Mouse (Mus musculus) right cerebral cortex, postnatal 4 days (tissue): ENCODE data around the gene Psmd3.
"Not testable (repeated sequence)": the region's sequence is repeated elsewhere in the genome, so short reads cannot be mapped to it uniquely, and the experiment has no call there.

ENCODE experiments used
- DNase-seq: peaks from one replicate; pipeline ENCODE4 v3.0.0-alpha.2; 2022

Gene Psmd3

DNA sequence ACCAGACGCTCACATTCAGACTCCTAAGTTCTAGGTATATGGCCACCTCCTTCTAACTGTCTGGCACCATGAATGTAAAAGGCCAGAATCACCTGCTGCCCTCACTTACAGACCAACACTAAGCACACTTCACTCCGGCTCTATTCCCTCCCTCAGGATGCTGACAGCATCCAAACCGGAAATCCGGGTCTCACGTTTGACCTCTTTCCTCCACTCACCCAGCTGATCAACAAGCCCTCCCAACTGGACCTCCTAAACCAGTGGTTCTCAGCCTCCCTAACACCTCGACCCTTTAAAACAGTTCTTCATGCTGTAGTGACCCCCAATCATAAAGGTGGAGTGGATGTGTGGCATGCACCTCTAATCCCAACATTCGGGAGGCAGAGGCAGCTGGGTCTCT, 40.7 kb downstream of the Psmd3 start:
- no peak for DNase-seq

DNA sequence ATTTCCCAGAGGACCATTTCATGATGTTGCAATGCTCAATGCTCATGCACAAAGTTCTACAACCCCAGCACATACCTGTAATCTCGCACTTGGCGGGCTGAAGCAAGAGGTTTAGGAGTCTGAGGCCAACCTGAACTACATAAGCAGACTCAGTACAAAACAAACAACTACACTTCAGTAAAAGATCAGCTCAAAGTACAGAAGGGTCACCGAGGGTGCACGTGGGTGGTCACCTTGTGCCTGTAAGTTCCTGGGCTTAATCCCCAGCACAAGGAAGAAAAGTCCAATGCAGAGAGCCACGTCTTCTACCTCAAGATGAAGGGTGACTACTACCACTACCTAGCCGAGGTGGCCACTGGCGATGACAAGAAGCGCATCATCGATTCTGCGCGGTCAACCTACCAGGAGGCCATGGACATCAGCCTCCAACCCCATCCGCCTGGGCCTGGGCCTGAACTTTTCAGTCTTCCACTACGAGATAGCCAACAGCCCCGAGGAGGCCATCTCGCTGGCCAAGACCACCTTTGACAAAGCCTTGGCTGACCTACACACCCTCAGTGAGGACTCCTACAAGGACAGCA, 43.7 kb downstream of the Psmd3 start:
- DNase-seq: no peak

DNA sequence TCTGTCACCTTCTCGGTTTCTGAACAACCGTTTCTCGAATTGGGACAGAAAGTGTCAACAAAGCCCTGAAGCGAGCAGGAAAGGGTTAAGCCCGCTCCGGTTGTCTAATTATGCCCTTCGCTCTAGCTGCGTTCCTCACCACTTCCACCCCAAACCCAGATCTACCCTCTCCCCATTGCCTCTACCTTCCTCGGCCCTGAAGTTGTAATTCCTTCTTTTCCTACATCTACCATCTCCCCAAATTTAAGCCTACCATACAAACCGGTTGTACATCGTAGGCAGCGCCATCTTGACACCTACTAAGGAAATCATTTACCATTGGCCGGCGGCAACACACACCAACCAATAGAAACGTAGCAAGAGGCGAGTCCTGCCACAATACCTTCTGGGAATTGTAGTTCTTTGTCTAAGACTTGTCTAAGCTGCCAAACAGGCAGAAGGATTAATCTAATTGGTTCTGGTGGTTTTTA, 46.8 kb downstream of the Psmd3 start, which contains the start of gene Med24:
Med24 (minus strand) TSS at position 317 of the 470 bp plus-strand sequence.
- peak; percentile 71 for DNase-seq

DNA sequence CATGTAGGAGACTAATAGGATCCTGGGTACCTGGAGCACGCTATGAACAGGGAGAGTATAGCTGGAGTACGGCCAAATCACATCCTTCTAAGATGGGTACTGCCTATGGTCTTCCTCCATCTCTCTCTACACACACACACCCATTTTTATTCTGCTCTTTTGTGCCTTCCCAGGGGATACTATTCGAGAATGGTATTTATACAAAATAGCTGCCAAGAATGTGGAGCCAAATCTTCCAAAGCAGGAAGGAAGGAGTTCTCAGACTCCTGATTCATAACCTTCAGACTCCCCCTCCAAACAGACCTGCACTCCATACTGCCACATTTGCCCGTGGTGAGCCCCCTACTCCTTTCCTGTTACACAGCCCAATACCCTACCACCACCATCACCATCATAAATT, 48.4 kb downstream of the Psmd3 start:
- no peak for DNase-seq

DNA sequence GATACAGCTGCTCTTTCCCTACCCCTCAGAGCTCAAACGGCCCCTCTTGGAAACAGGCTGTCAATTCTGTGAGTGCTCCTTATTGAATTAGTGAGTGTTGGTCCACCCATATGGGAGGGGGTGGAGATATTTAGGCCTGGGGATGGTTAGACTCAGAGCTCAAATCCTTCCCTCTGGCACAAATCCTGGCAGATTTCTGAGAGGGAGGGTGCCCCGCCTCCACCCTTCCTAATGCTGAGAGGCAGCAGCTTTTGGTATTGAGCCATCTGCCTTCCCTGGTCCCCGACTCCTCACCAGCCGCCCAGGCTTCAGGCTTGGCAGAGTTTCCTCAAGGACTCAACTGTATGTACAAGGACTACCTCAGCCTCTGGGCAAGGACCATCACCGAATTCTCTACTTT, 48.8 kb downstream of the Psmd3 start:
- DNase-seq: no peak

DNA sequence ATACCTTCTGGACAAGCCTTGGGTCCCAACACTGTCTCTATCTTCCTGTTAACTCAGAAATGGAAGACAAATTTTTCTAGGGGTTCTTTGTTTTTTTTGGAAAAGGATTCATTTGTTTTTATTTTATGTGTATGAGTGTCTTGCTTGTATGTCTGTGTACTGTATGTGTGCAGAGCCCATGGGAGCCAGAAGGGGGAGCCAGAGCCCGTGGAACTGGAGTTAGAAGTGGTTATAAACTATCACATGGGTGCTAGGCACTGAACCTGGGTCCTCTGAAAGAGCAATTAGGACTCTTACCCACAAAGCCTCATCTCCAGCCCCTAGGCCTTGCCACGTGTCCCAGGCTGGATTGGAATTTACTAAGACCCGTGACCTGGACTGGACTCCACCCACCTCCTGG, 51.7 kb downstream of the Psmd3 start:
- DNase-seq: no peak

DNA sequence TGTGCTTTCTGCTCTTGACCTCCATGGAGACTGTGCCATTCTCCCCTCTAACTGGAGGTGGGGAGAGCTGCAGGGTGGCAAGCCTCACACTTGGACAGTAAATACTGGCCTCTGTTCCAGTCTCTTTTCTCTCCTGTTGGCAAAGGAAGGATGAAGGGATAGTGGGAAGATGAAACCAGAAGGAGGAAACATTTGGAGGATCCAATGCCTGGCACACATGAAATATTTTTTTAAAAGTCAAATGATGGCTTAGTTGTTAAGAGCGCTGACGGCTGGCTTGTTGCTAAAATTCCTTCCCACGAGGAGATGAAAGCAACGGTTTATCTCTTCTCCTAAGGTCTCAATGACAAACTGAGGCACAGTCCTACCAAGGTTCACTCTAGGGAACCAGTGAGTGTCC, 52.8 kb downstream of the Psmd3 start:
- DNase-seq: no peak

DNA sequence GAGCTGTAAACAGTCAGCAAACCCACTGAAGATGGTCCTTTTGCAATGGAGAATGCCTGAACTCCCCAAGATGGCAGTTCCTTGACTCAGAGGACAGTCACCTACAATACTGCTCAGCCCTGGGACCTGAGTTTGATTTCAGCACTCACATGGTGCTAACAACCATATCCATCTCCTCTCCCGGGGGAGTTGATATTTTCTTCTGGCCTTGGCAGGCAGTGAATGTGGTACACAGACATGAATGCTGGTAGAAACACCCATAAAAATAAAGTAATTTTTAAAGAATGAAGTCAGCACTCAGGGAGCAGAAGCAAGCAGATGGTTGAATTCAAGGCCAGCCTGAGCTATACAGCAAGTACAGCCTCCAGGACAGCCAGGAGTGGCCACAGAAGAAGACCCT, 53.8 kb downstream of the Psmd3 start:
- no peak for DNase-seq

DNA sequence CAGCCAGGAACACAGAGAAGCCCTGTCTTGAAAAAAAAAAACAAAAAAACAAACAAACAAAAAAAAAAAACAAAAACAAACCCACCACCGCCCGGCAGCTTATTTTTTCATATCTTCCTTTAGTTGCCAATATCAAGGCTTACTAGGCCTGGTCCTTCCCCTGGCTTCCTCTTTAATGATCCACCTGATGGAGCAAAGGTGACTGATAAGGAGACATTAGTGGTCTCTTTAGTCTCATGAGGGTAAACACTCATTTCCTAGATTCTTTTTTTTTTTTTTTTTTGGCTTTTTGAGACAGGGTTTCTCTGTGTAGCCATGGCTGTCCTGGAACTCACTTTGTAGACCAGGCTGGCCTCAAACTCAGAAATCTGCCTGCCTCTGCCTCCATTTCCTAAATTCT, 54.9 kb downstream of the Psmd3 start:
- DNase-seq: not testable (repeated sequence)

DNA sequence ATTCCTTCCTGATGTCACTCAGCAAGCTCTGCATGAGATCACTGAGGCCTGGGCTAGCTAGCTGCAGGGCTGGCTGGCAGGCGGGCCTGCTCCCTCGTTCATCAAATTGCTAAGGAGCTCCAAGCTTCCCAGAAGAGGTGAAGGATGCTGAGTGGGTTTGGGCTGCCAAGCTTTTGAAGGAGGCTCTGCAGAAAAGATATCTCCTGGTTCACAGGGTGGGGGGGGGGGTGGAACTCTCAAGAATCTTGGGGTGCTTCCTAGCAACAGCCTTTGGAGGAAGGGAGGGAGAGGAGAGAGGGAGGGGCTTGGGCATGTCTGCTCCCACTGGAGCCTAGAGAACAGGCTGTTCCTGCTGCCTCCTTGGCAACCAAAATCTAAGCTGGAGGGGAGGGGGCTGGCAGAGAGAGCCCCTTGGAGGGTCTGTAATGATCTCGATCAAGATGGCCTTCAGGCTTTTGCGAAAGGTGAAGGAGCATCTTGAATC, 56.1 kb downstream of the Psmd3 start:
- no peak for DNase-seq

DNA sequence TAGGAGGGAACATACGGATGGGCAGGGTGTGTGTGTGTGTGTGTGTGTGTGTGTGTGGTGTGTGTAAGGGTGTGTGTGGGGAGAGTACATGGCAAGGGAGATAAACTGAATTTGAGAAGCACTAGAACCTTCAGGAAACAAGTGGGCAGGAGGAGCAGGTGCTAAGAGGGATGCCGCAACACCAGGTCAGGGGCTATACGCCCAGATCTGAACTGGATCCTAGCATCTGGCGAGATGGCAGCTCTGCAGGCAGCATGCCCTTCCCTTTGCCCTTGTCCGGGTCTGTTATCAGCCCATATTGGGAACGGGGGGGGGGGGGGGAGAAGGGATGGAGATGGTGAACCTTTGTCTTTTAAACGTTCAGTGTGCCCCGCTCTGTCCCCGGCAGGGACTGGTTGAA, 56.6 kb downstream of the Psmd3 start:
- DNase-seq: no peak

DNA sequence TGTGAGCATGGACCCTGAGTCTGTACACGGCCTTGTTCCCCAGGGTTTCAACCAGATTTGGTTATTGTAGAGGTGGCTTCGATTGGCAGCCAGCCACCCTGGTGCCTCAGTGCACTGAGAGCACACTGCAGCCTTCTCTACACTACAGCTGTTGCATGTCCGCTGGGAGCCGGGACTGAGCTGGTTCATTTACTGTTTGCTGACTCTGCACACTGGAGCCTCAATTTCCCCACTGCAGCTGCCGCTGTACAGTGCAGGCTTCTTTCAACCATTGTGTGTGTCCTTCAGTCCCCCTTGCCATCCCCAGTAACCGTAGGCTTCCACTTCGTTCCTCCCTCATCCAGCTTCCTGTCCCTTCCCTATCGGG, 57.7 kb downstream of the Psmd3 start:
- DNase-seq: no peak

DNA sequence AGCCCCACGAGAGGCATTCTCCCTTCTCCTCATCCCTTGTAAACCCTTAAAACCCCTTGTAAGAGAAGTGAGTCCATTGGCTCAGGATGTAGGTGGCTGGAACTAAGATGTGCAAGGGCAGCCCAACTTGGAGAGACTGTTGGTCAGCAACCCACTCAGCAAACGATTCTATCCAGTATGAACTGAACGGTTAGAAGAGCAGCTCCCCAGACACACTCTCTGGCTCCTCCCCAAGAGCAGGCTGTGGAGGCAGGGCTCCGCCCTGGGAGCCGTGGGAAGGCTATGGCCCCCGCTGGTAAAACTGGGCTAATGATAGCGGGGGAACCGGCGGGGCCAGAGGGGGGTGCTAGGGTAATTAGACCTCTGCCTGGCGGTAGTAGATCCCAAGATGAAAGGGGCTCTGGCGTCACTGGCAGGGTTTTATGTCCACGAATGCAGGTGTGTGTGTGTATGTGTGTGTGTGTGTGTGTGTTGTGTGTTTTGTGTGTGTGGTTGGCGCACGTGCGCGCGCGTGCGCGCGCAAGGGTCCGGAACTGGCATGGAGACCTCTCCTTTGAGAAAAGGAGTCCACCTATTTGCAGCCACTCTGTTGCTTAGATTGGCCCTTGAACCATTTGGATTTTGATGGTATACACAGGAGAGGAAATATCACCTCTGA, 58.2 kb downstream of the Psmd3 start, which contains the start of gene Thra:
Thra (plus strand) TSS at position 246 of the 658 bp plus-strand sequence.
- DNase-seq: peak; percentile 71

DNA sequence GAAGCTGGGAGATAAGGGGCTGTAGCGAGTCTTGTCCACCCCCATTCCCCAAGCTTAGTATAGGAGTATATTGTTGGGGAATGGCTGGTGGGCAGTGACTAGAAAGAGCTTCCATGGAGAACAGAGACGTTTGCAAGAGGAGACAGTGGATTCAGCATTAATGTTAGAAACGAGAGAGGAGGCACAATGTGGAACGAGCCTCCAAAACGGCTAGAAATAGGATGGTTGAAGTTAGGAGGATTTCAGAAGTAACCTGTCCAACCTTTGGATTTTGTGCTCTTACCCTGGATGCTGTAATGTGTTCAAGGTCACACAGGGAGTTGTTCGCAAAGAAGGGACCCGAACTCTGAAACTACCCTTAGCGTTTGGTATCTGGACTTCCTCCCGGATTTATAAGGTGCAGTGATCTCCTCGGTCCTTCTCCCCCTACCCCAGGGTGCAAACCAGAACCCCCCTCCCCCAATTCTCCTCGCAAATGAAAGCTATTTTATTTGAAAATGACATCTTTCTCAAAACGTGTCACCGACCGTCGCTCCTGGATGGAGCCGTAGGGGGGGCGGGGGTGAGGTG, 58.8 kb downstream of the Psmd3 start:
- no peak for DNase-seq

DNA sequence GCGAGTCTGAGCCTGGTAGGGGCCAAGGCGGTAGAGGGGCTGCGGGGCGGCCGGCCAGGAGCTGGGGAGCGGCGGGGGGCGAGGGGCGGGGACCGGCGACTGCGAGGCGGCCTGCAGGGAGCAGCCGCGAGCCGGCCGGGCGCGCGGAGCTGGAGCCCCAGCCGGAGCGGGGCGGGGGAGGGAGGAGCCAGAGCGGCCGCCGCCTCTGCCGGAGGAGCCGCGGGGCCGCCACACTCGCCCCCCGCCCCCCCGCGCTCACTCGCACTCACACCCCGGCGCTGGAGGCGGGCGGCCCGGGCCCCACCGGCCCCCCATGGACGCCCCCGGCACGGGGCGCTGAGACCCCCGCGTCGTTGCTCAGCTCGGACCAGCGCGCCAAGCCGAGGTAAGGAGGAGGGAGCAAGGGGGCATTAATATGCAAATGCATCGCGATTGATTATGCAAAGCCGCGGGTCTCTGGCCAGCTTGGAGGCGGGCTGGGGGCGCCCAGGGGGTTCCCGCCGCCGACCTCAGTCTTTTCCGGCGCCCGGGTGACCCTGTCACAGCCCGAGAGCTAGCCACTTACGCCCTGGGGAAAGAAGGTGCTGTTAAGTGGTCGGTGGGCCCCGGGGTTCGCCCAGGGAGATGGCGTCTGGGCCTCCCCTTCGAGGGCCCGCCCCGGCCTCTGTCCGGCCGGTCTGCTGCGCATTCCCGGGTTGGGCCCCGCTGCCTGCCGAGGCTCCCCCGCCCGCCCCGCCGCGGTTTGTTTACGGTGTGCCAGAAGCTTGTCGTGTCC, 59.5 kb downstream of the Psmd3 start:
- DNase-seq: peak; percentile 86

DNA sequence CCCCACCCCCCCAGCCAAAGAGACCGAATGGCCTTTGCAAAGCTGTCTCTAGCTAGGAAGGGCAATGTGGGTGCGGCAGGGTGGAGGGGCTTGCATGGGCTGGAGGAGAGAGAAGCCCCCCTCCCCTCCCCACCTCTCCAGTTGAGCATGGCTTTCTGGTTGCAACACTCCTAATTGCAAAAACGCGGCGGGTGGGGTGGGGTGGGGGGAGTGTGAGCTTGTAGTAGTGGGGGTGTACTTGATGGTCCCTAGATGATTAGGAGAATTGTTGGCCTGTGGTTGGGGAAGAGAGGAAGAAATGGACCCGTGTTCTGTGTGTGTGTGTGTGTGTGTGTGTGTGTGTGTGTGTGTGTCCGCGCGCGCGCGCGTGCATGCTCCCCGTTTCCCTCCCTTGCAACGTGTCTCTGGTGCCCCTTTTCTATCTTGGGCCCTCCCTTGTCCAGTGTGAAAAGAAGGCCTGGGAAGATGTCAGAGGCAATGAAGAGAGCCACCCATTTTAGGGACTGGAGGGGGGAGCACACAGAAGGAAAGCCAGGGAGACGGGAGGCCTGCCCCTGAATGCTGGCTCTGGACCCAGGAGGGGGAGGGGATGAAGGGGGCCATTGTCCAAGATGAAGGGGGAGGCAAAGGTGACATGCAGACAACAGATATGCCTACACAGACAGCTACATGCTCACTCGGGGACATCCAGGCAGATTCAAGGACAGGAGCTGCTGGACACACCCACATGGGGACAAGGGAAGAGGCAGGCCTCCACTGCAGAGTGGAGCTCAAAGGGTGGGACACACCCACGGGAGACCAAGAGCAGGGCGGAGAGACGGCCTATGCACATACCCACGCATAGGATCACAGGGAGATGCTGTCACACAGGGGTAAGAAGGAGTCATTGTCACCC, 60.3 kb downstream of the Psmd3 start:
- no peak for DNase-seq

DNA sequence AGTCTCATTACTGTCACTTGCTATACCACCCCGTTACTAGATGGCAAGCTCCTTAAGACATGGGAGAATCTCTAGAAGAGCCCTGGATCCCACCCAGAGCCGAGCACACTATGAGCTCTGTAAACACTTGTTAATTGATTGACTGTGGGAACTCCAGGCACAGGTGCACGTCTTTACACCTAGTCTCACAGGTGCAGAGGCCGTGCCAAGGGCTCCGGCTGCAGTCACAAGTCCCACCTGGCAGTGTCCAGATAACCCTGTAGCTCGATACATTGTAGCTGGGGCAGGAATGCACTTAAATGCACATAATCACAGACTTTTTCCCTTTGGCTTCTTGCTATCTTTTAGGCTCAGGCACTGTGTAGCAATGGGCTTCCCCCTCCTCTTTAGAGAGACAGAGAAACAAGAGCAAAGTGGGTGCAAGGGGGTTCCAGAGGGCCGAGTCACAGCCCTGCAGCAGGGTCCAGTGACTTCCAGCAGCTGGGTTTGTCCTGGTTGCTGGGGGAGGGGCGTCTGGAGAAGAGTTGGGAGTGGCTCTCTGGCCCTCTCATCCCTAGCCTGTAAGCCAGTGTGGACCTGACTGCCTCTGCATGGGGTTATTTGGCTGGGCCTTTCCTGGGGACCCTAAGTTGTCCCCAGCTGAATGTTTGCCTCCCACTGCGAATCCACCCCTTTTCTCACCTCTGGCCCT, 61.4 kb downstream of the Psmd3 start:
- no peak for DNase-seq

DNA sequence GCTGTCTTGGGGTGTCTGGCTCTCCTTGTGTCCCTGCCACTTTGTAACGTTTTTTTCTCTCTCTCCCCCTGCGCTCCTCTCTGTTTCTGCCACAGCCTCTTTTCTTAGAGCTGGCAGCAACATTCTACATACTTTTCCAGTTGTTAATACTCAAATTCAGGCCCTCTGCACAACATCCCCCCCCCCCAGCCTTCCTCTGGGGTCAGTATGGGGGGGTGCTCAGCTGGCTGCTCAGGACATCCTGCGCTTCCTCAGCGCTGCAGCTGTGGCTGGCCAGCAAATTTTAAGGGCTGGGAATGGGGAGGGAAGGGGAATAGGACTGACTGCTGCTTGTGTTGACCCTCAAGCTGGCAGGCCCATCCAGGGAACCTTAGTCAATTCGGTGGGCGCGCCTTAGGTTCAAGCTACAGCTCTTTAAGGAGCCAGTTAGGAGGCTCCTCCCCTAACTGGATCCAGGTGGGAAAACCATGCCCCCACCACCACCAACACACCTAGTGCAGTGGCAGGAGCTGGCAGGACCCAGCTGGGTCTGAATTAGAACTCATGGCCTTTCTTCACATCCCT, 62.2 kb downstream of the Psmd3 start:
- no peak for DNase-seq
